Mouse (Mus musculus): ENCODE measurements around the gene Ankrd63.

Gene Ankrd63

DNA sequence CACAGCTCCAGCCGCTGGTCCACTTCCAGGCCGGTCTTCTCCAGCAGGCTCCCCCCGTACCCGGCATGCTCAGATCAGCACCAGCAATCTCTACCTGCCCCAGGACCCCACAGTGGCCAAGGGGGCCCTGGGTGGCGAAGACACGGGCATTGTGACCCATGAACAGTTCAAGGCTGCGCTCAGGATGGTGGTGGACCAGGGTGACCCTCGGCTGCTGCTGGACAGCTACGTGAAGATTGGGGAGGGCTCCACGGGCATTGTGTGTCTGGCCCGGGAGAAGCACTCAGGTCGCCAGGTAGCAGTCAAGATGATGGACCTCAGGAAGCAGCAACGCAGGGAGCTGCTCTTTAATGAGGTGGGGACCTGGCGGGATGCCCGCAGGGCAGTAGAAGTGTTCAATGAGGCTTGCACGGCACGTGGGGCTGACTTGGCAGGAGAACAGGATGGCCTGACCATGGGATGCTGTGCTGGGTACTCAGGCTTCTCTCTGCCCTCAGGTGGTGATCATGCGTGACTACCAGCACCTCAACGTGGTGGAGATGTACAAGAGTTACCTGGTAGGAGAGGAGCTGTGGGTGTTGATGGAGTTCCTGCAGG is 10.3 kb downstream of the Ankrd63 start:
- no peak for DNase-seq (ENCODE audit: low spot score in 2 of 2)

DNA sequence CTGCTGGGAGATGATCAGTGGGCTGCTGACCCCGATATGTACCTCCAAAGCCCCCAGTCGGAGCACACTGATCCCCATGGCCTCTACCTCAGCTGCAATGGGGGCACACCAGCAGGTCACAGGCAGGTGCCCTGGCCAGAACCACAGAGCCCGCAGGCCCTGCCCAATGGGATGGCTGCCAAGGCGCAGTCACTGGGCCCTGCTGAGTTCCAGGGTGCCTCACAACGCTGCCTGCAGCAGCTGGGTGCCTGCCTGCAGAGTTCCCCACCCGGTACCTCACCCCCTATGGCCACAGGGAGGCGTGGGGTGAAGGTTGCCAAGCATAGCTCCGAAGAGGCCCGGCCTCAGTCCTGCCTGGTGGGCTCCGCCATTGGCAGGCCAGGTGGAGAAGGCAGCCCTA is 13.9 kb downstream of the Ankrd63 start:
- DNase-seq (ENCODE audit: low spot score in 2 of 2): no peak

DNA sequence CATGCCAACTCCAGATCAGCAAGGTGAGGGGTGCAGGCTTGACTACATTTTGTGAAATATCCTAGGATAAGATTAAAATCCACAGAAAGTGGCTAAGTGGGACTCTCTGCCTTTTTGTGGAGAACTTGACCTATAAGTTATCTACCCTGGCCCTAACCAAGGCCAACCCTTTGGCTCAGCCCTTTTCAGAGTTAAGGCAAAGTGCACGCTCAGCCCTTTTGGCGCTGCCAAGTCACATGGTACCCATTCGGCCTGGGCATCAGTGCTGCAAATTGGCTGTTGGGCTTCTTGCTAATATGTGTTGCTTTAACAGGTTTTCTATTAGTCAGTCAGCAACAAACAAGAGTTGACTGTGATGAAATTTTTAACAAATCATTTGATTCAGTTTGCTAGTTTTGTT is 16.0 kb downstream of the Ankrd63 start:
- DNase-seq (ENCODE audit: low spot score in 2 of 2): no peak

DNA sequence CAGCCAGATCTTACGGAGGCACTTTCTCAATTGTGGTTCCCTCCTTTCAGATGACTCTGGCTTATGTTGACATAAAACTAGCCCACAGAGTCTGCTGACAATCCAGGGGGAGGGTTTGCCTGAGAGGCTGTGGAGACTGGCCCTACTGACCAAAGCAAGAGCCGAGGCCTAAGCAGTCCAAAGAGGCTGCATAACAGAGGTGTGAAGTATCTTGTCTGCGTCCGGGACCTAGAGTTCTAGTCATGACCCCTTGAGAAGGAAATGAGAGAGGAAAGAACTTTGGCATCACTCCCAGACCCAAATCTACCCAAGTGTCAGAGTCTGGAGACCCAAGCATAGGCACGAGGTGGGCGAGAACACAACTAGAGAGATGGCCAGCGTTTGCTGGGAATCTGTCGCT is 17.1 kb downstream of the Ankrd63 start:
- DNase-seq (ENCODE audit: low spot score in 2 of 2): no peak

DNA sequence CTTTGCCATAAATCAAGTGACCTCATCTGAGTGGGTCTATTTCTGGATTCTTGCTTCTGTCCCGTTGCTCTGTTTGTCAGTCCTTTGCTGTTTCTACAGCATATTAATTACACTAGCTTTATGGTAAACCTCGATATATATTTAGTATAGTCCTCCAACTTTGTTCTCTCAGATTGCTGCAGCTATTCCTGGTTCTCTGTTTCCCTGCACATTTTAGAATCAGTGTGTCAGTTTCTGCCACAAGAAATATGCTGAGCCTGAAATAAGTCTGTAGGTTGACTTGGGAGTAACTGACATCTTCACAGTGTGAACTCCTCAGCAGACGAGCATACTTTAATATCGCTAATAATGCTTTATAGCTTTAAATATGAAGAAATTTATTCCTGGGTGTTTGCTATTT is 18.7 kb downstream of the Ankrd63 start:
- no peak for DNase-seq (ENCODE audit: low spot score in 2 of 2)

DNA sequence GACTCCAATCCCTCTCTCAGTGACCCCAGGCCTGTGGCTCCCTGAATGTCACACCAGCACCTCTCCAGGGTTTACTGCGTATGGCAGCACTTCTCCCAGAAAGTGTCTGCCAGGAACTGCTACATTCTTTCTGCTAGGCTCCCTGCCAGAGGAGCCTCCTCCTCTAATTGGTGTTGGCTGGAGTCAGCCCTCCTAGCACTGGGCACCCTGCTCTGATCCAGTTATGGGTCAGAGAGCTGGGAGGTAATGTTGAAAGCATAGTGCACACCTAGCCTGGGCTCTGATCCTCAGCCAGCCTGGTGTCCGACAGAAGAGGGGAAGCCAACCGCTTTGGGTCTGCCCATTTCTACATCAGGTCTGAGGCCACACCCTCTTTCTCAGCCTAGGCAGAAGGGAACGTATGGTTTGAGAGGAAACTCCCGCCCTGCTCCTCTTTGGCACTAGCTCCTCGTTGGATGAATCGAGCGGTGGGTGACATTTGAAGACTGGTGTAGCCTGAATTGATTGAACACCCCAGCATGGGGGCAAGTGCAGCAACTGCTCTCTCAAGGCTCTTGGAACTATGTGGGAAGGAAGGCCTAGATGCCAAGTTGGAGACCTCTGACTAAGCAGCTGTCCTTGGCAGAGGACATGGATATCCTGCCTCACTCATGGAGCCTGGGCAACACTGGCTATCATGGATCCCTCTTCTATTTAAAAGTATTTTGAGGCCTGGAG is 21.1 kb downstream of the Ankrd63 start:
- DNase-seq (ENCODE audit: low spot score in 2 of 2): no peak

DNA sequence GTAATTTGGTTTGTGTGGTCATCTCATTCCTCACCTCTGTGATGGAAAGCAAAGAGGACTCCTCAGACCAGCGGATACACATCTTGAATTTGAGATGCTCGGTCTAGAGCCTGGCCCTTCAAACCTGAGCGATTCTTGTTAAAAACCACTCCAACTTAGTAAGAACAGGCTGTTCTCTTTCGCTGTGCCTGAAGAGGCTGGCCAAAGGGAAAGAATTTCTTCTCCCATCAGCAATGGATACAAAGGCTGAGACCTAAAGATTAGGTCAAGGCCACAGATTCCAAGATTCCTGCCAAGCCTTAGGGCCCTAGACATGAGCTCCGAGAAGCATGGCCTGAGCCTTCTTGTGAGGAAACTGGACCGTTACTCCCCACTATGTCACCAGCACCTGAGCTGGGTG is 22.8 kb downstream of the Ankrd63 start:
- DNase-seq (ENCODE audit: low spot score in 2 of 2): no peak

DNA sequence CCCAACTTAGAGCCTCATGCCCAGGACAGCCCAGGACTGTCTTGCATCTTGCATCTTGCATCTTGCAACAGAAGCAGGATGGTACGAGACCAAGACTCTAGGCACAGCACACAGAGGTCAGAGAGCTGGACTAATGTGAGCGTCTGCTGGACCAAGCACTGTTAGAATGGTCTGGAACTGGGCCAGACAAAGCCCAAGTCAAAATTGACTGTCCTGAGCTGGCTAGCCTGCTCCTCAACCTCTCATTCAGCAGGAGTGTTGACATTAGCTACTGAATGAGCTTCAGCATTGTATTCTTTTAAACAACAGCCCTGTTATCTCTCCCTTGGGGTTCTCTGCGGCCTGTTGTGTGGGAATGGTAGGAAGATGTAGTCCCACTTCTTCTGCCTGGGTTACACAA is 24.2 kb downstream of the Ankrd63 start:
- DNase-seq (ENCODE audit: low spot score in 2 of 2): no peak

DNA sequence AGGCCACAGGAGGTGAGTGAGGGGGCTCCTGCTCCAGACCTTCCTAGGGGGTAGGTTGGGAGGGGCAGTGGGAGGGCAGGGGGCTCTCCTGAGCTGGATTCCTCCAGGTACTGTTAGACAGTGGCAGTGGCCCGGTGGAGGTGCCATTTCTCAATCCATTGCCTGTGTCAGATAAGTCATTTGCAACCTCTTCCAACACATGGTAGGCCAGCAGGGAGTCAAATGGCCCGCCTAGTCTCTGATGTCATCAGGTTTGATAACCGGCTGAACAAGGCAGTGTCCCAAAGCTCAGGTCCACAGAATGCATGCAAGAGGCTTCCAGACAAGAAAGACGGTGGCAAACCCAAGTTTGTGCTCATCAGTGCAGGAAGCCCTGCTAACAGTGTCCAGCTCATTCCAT is 25.9 kb downstream of the Ankrd63 start:
- DNase-seq (ENCODE audit: low spot score in 2 of 2): no peak

DNA sequence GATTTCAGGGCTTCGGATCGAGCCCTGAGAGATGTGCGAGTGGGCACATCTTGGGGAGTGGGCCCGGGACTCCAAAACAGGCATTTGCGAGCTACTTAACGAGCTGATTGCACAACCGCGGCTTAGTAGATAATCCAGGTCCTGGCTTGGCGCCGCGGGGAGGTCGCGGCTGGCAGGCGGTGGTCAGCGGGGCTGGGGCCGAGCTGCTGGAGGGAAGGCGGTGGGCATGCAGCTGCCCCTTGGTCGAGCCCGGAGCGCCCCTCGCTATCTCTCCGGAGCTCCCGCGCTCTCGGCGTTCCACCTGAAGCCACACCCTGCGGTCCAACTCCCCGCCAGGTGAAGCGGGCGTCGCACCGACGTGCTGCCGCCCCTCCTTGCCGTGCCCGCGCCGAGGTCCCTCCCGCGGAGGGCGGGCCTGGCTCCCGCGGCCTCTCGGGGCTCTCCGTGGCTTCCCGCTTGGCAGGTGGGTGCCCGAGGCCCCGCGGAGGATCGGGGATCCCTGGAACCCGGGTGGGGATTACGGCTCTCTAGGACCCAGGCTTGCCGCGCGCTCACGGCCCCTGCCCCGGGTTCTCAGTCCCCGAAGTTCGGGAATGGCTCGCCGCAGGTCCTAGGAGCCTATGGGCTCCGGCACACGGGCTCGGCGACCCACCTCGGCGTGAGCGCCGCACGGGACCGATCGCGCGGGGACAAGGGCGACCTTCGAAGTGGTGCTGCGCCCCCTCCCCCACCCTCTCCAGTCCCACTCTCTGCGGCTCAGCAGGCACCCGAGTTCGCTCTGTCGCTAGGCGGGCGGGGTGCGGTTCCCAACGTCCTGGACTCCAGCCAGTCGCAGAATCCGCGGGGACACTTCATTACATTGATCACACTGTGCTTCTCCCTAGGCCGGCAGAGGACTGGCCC is 26.7 kb downstream of the Ankrd63 start:
- DNase-seq (ENCODE audit: low spot score in 2 of 2): no peak

DNA sequence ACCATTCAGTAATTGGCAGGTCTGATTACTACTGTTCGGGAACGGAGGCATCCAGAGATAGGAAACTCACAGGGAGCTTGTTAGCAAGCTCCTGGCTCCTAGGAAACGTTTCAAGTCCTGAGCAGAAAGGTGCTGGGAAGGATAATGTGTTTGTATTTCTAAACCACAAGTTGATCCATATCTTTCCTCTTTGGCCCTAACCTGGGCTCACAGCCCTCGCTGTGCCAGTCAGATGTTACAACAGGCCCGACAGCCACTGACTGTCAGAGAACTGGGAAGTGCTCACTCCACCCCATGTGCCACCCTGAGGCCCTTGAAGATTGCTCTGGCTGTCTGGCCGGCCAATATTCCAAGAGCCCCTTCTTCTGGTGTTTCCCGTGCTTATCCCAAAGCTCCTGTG is 29.3 kb downstream of the Ankrd63 start:
- DNase-seq (ENCODE audit: low spot score in 2 of 2): no peak

DNA sequence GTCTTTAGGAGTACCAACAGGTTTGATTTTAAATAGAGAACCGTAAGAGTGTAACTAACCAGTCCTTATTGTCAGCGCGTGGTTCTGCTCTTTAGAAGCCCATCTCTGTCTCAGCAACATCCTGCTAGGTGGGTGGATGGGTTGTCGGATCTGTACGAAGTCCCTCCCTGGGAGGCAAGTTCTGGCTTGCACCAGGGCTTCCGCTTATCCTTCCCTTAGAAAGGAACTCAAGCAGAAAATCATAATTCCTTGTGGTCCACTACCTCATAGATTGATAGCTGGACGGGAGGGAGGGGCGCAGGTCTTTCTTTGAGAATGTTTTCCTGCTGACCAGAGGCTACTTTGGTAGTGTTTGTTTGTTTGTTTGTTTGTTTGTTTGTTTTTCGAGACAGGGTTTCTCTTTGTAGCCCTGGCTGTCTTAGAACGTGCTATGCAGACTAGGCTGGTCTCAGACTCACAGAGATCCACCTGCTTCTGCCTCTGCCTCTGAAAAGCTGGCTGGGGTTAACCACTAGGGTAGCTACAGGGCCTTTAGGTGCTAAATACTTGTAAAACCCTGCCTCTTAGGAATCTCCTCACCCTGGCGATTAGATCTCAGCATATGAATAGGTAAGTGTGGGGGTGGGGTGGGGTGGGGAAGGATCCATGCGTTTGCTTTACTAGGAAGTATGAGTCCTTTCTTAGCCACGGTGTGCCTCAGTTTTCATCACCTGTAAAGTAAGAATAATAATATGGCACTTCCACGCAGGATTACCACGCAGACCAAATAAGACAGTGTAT is 29.9 kb downstream of the Ankrd63 start:
- DNase-seq (ENCODE audit: low spot score in 2 of 2): no peak

DNA sequence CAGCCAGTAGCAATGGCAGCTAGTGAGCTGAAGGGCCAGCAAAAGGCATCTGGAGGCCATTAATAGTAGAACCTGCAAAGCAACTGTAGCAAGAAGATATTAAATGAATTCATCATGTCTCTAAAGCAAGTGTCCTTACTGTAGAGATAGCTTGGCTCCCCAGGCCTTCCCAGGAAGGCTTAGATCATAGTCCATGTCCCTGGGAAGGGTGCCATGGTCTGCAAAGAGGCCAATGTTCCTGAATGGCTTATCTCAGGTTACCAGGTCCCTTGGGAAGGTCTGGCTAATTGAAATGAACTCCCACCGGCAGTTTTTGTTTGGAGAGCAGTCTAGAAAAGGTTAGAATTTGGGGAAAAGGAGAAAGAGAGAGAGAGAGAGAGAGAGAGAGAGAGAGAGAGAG is 32.0 kb downstream of the Ankrd63 start:
- no peak for DNase-seq (ENCODE audit: low spot score in 2 of 2)

DNA sequence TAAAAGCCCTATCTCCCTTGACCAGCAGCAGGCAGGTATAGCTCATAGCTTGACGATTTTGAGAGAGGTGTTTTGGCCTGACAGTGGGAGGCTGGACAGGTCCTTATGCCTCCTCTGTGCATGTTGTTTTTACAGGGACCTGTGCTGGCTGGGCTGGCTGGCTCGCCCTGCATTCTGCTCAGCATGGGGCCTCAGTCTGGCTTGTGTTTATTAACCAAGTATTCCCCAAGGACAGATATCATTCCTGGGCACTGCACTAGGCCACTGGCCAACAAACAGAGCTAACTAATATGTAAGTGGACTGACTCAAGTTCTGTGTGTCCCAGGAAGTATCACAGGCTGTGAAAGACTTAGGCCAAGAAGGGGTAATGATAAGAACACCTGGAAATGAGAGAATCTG is 34.0 kb downstream of the Ankrd63 start:
- DNase-seq (ENCODE audit: low spot score in 2 of 2): no peak

DNA sequence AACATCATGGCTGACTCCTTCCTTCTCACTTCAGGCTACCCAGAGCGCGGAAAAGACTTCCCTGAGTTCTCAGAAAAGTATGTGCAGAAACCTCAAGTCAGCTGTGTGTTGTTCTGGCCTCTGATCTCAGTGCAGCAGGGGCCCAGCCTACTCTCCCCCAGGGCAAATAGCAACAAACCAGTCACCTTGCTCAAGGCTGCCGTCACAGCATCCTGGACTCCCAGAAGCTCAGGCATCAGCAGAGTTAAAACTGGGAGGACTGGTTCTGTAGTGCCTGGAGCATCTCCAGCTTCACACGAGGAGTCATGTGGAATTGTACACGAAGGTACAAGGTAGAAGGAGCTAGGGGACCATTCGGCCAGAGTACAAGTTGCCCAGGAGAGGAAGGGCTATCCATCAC is 34.5 kb downstream of the Ankrd63 start:
- no peak for DNase-seq (ENCODE audit: low spot score in 2 of 2)

DNA sequence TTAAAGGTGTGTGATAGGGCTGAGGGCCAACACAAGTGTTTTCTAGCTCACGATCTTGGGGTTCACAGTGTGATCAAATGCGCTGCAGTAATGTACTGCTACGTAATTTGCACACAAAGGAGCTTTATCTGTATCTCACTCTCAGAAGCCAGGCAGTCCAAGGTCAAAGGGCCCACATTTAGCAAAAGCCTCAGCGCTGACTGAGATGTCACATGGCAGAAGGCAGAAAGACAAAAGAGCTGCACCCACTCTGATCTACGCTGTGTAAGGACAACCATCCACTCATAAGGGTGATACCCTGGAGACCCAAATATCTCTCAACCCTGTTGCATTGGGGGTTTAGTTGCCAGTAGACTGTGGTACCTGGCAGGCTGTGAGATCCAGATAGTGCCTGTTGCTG is 36.6 kb downstream of the Ankrd63 start:
- DNase-seq (ENCODE audit: low spot score in 2 of 2): no peak

DNA sequence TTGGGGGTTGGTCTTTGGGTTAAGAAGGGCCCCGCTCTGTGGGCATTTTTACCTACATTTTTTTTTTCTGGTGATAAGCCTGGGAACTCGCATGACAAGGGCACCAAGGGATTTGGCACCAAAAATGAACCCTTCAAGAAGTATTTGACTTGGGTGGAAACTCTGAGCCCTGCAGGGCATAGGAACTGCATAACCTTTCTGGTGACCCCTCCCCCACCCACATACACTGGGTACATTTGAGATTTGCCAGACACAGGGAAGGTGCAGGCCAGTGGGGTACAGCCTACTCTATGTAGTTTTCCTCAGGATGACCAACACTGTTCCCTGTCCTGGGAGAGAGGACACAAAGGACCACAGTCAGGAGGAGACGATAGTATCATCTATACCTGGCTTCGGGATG is 38.1 kb downstream of the Ankrd63 start:
- DNase-seq (ENCODE audit: low spot score in 2 of 2): no peak

DNA sequence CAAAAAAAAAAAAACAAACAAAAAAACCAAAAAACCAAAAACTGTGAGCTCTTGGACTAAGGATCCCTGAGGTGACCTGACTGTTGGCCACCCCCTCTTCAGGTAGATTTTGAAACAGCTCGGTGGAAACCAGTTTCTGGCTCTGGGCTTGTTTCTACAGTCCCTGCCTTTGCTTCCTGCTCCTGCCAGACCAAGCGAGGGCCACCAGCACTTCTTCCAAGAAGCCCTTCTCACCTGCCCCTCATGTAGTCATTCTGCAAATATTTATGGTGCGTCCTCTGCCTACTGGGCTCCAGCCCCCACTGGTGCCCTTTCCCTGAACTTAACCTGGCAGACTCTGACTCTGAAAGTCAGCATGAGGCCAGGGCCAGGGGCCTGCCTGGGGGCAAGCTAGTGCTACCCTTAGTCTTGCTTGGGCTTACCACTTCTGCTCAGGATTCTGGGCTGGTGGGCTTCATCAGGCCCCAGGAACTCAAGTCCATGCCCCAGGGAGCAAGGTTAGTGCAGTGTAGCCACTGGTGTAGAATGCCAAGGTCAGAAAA is 38.7 kb downstream of the Ankrd63 start:
- DNase-seq (ENCODE audit: low spot score in 2 of 2): no peak

DNA sequence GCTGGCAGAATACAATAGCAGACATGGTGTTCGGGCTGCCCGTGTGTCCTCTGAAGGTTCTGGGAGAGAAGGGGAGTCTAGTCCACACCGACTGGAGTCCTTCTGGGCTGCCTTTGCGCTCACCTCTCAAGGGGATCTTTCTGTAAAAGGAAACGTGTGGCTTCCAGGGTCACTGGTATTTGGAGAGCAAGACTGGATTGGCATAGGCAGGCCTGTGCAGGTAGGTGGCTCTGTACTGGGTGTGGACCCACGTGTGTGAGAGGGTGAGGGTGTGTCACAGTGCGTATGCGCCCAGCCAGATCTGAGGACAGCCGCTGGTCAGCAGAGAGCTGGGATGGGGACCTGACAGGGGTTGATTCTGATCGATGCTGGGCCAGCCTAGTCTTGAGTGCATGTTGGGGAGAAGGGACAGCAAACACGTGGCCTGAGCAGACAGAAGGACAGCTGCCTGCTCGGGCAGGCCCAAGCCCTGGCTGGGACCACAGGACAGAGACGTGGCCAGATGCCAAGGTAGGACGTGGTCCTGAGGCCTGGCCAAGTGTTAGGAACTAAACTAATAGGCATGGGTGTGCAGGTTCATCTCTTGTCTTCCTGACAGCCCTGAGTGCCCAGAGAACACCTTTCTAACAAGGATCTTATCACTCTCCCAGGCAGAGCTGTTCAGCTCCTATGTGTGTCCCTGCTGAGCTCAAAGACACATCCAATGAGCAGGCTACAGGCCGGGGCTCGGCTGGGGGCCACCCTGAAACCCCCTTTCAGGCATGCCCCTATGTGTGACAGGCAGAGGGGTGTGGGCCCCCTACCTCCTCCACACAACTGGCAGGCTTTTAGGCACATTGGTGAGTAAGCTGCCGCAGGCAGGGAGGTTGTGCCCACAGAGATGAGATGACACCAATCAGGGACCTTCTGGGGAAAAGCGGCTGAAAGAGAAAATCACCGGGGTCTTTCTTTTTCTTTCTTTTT is 39.7 kb downstream of the Ankrd63 start:
- DNase-seq (ENCODE audit: low spot score in 2 of 2): peak in 1 of 2 experiments; percentile 28
